Mouse (Mus musculus): ENCODE measurements around the gene Rab17. TPM values are rescaled to one million over a fixed set of nuclear protein-coding genes. Genes with fewer than 3 reads are reported as not detected.

Gene Rab17
- polyA plus RNA-seq, 1 experiment from 2014 or later, result 8.2 TPM

GRCm38 (mm10) chr1:90953688-90954087 is 15.8 kb downstream of the Rab17 start:
- H3K36me3 ChIP-seq (replicated peaks; ENCODE audit: insufficient read depth, low read length), result no peaks in the 10 kb centered on the region

GRCm38 (mm10) chr1:90952808-90953207 is 16.7 kb downstream of the Rab17 start, which contains the start of gene Prlh:
TSS of gene Prlh (plus strand) at chr1:90953108.
- H3K9me3 ChIP-seq (ENCODE audit: low read length), result no peaks in the 10 kb centered on the region
- H3K4me3 ChIP-seq (ENCODE audit: low read depth, low read length), result no peak within 1 kb of the TSS
- TF ChIP-seq EP300 (IDR thresholded peaks at IDR 0.05; ENCODE audit: low read depth) (no peak), CTCF (IDR thresholded peaks at IDR 0.05; ENCODE audit: low read depth) (no peak)
- H3K9ac ChIP-seq (replicated peaks), result no peak within 1 kb of the TSS
- no peak for DNase-seq
- H3K36me3 ChIP-seq (replicated peaks; ENCODE audit: insufficient read depth, low read length), result no peaks in the 10 kb centered on the region
- no peaks in the 10 kb centered on the region for H3K27me3 ChIP-seq (ENCODE audit: insufficient read depth, low read length)
- ATAC-seq, result no peak
- no peak within 1 kb of the TSS for H3K4me2 ChIP-seq (ENCODE audit: low read depth, low read length)
- H3K27ac ChIP-seq (ENCODE audit: low read depth), result no peak within 1 kb of the TSS
- 78% methylated on average over 8 of the region's 8 CpGs for WGBS (ENCODE audit: insufficient replicate concordance)
- H3K4me1 ChIP-seq (ENCODE audit: insufficient read depth), result no peaks in the 10 kb centered on the region

More at GRCm38 (mm10) chr1:90953688-90954087, 15.8 kb downstream of the Rab17 start:
- ATAC-seq, result no peak
- H3K27ac ChIP-seq (ENCODE audit: low read depth), result no peak overlapping the region
- no peak overlapping the region for H3K4me2 ChIP-seq (ENCODE audit: low read depth, low read length)
- WGBS (ENCODE audit: insufficient replicate concordance), result 70% methylated on average over 11 of the region's 11 CpGs
- no peaks in the 10 kb centered on the region for H3K27me3 ChIP-seq (ENCODE audit: insufficient read depth, low read length)
- H3K4me1 ChIP-seq (ENCODE audit: insufficient read depth), result no peaks in the 10 kb centered on the region
- TF ChIP-seq CTCF (IDR thresholded peaks at IDR 0.05; ENCODE audit: low read depth), result no peak
- TF ChIP-seq EP300 (IDR thresholded peaks at IDR 0.05; ENCODE audit: low read depth), result no peak
- DNase-seq, result no peak
- H3K4me3 ChIP-seq (ENCODE audit: low read depth, low read length), result no peak overlapping the region
- no peaks in the 10 kb centered on the region for H3K9me3 ChIP-seq (ENCODE audit: low read length)
- no peak overlapping the region for H3K9ac ChIP-seq (replicated peaks)

GRCm38 (mm10) chr1:90951670-90952069 is 17.8 kb downstream of the Rab17 start:
- Histone ChIP-seq H3K9me3 (ENCODE audit: low read length) (no peaks in the 10 kb centered on the region), H3K27me3 (ENCODE audit: insufficient read depth, low read length) (no peaks in the 10 kb centered on the region), H3K4me3 (ENCODE audit: low read depth, low read length) (no peak overlapping the region), H3K36me3 (replicated peaks; ENCODE audit: insufficient read depth, low read length) (no peaks in the 10 kb centered on the region), H3K9ac (replicated peaks) (no peak overlapping the region), H3K4me2 (ENCODE audit: low read depth, low read length) (no peak overlapping the region), H3K27ac (ENCODE audit: low read depth) (no peak overlapping the region), H3K4me1 (ENCODE audit: insufficient read depth) (no peaks in the 10 kb centered on the region)
- 61% methylated on average over 7 of the region's 7 CpGs for WGBS (ENCODE audit: insufficient replicate concordance)
- no peak for TF ChIP-seq EP300 (IDR thresholded peaks at IDR 0.05; ENCODE audit: low read depth)
- no peak for TF ChIP-seq CTCF (IDR thresholded peaks at IDR 0.05; ENCODE audit: low read depth)
- DNase-seq, result no peak
- ATAC-seq, result no peak

GRCm38 (mm10) chr1:90949309-90949708 is 20.2 kb downstream of the Rab17 start:
- Histone ChIP-seq H3K4me2 (ENCODE audit: low read depth, low read length) (no peak overlapping the region), H3K4me3 (ENCODE audit: low read depth, low read length) (no peak overlapping the region)
- ATAC-seq, result no peak

GRCm38 (mm10) chr1:90947252-90947651 is 22.2 kb downstream of the Rab17 start:
- Histone ChIP-seq H3K27ac (ENCODE audit: low read depth) (no peak overlapping the region), H3K4me3 (ENCODE audit: low read depth, low read length) (no peak overlapping the region), H3K4me1 (ENCODE audit: insufficient read depth) (no peaks in the 10 kb centered on the region), H3K36me3 (replicated peaks; ENCODE audit: insufficient read depth, low read length) (no peaks in the 10 kb centered on the region), H3K4me2 (ENCODE audit: low read depth, low read length) (no peak overlapping the region), H3K9me3 (ENCODE audit: low read length) (no peaks in the 10 kb centered on the region), H3K27me3 (ENCODE audit: insufficient read depth, low read length) (no peaks in the 10 kb centered on the region), H3K9ac (replicated peaks) (no peak overlapping the region)
- DNase-seq, result no peak
- ATAC-seq, result no peak
- 44% methylated on average over 2 of the region's 2 CpGs for WGBS (ENCODE audit: insufficient replicate concordance)
- TF ChIP-seq CTCF (IDR thresholded peaks at IDR 0.05; ENCODE audit: low read depth) (no peak), EP300 (IDR thresholded peaks at IDR 0.05; ENCODE audit: low read depth) (no peak)

More at GRCm38 (mm10) chr1:90949309-90949708, 20.2 kb downstream of the Rab17 start:
- no peaks in the 10 kb centered on the region for H3K36me3 ChIP-seq (replicated peaks; ENCODE audit: insufficient read depth, low read length)
- 21% methylated on average over 9 of the region's 9 CpGs for WGBS (ENCODE audit: insufficient replicate concordance)
- H3K4me1 ChIP-seq (ENCODE audit: insufficient read depth), result no peaks in the 10 kb centered on the region
- TF ChIP-seq CTCF (IDR thresholded peaks at IDR 0.05; ENCODE audit: low read depth) (no peak), EP300 (IDR thresholded peaks at IDR 0.05; ENCODE audit: low read depth) (no peak)
- H3K9me3 ChIP-seq (ENCODE audit: low read length), result no peaks in the 10 kb centered on the region
- no peak for DNase-seq
- H3K27me3 ChIP-seq (ENCODE audit: insufficient read depth, low read length), result no peaks in the 10 kb centered on the region
- H3K27ac ChIP-seq (ENCODE audit: low read depth), result no peak overlapping the region
- H3K9ac ChIP-seq (replicated peaks), result no peak overlapping the region

- Histone ChIP-seq H3K4me1 (ENCODE audit: insufficient read depth) (no peaks in the 10 kb centered on the region), H3K27me3 (ENCODE audit: insufficient read depth, low read length) (no peaks in the 10 kb centered on the region), H3K9me3 (ENCODE audit: low read length) (no peaks in the 10 kb centered on the region), H3K9ac (replicated peaks) (no peak overlapping the region), H3K27ac (ENCODE audit: low read depth) (no peak overlapping the region), H3K36me3 (replicated peaks; ENCODE audit: insufficient read depth, low read length) (no peaks in the 10 kb centered on the region), H3K4me3 (ENCODE audit: low read depth, low read length) (no peak overlapping the region), H3K4me2 (ENCODE audit: low read depth, low read length) (no peak overlapping the region)
- ATAC-seq (no peak), DNase-seq (peak; percentile 34)
- TF ChIP-seq EP300 (IDR thresholded peaks at IDR 0.05; ENCODE audit: low read depth) (no peak), CTCF (IDR thresholded peaks at IDR 0.05; ENCODE audit: low read depth) (no peak)
- WGBS (ENCODE audit: insufficient replicate concordance), result 62% methylated on average over 10 of the region's 10 CpGs
Observed at GRCm38 (mm10) chr1:90945171-90945570, 24.3 kb downstream of the Rab17 start.

GRCm38 (mm10) chr1:90939980-90940379 is 29.5 kb downstream of the Rab17 start:
- no peaks in the 10 kb centered on the region for H3K4me1 ChIP-seq (ENCODE audit: insufficient read depth)
- H3K36me3 ChIP-seq (replicated peaks; ENCODE audit: insufficient read depth, low read length), result no peaks in the 10 kb centered on the region
- ATAC-seq (no peak), DNase-seq (no peak)
- no peak overlapping the region for H3K4me2 ChIP-seq (ENCODE audit: low read depth, low read length)
- TF ChIP-seq EP300 (IDR thresholded peaks at IDR 0.05; ENCODE audit: low read depth) (no peak), CTCF (IDR thresholded peaks at IDR 0.05; ENCODE audit: low read depth) (no peak)
- H3K27ac ChIP-seq (ENCODE audit: low read depth), result no peak overlapping the region
- H3K9me3 ChIP-seq (ENCODE audit: low read length), result no peaks in the 10 kb centered on the region
- no peaks in the 10 kb centered on the region for H3K27me3 ChIP-seq (ENCODE audit: insufficient read depth, low read length)
- H3K9ac ChIP-seq (replicated peaks), result no peak overlapping the region
- WGBS (ENCODE audit: insufficient replicate concordance), result 65% methylated on average over 4 of the region's 4 CpGs
- no peak overlapping the region for H3K4me3 ChIP-seq (ENCODE audit: low read depth, low read length)

Measured in liver, postnatal 0 days (tissue).